Mouse (Mus musculus) c-Kit-positive CD71-negative TER-119-negative erythroid progenitor cells, embryonic 14.5 days (primary cell): ENCODE results near the gene Gm28047.

ENCODE experiments used
- DNase-seq: peaks from one replicate; pipeline ENCODE4 v3.0.0-alpha.2; 2013; ENCODE audit warnings: low read depth

The Gm28047 gene

GRCm38 (mm10) chr15:102546677-102547427 is 78.0 kb downstream of the Gm28047 start:
- DNase-seq = no peak

GRCm38 (mm10) chr15:102546246-102546645 is 78.6 kb downstream of the Gm28047 start:
- DNase-seq = no peak

GRCm38 (mm10) chr15:102544801-102545200 is 80.1 kb downstream of the Gm28047 start:
- no peak for DNase-seq

- no peak for DNase-seq
These were observed 90.9 kb downstream of the Gm28047 start for GRCm38 (mm10) chr15:102533926-102534325.

- DNase-seq = no peak
These were observed 92.6 kb downstream of the Gm28047 start for GRCm38 (mm10) chr15:102532106-102532900.

GRCm38 (mm10) chr15:102531586-102531985 is 93.3 kb downstream of the Gm28047 start:
- DNase-seq = no peak

- DNase-seq = no peak
These were observed 94.3 kb downstream of the Gm28047 start for GRCm38 (mm10) chr15:102530566-102530965.

- DNase-seq = no peak
These were observed 96.5 kb downstream of the Gm28047 start for GRCm38 (mm10) chr15:102528396-102528795.

GRCm38 (mm10) chr15:102527936-102528335 is 96.9 kb downstream of the Gm28047 start:
- no peak for DNase-seq

- no peak for DNase-seq
These were observed 98.5 kb downstream of the Gm28047 start for GRCm38 (mm10) chr15:102526111-102527002.

GRCm38 (mm10) chr15:102524892-102525485 is 99.9 kb downstream of the Gm28047 start, which contains the start of gene Npff:
TSS of gene Npff (minus strand) at chr15:102524942.
- DNase-seq = peak; percentile 75

- no peak for DNase-seq
These were observed 103.4 kb downstream of the Gm28047 start for GRCm38 (mm10) chr15:102521480-102521879.

- no peak for DNase-seq
These were observed 104.5 kb downstream of the Gm28047 start for GRCm38 (mm10) chr15:102520416-102520815.

GRCm38 (mm10) chr15:102519211-102520141 is 105.4 kb downstream of the Gm28047 start:
- no peak for DNase-seq

- no peak for DNase-seq
These were observed 106.0 kb downstream of the Gm28047 start for GRCm38 (mm10) chr15:102518859-102519201.

GRCm38 (mm10) chr15:102517976-102518858 is 106.7 kb downstream of the Gm28047 start, which contains the start of gene Tarbp2:
TSS of gene Tarbp2 (plus strand) at chr15:102518192.
- DNase-seq = peak; percentile 99

- no peak for DNase-seq
These were observed 107.3 kb downstream of the Gm28047 start for GRCm38 (mm10) chr15:102517631-102517975.

GRCm38 (mm10) chr15:102516728-102517404 is 108.0 kb downstream of the Gm28047 start, which contains the start of gene Map3k12:
TSS of gene Map3k12 (minus strand) at chr15:102517064.
- DNase-seq = no peak

- no peak for DNase-seq
These were observed 108.6 kb downstream of the Gm28047 start for GRCm38 (mm10) chr15:102516293-102516692.
